Mouse (Mus musculus): ENCODE results near the gene Lrrc8d.

DNA sequence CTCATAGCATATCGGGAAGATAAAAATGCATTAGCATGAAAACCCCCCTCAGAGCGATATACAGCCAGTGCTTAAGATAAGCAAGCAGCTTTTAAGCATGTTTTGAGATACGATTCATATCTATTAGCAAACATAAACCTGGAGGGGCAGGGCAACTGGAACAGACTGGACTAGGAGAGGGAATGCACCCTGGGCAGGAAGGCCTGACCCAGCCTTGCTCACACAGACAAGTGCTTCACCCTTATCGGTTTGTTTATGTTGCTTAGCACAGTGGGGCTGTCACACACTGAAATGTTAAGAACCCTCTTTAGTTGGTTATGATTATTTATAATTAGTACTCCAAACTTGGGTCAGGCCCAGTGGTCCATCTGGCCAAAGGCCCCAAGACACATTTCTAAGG lies 125.1 kb downstream of the Lrrc8d start:
- TF ChIP-seq MYB (IDR thresholded peaks at IDR 0.05; ENCODE audit: low read depth, low read length) (no peak), MEF2A (IDR thresholded peaks at IDR 0.05; ENCODE audit: extremely low read depth, insufficient replicate concordance, low read depth, low read length, poor library complexity, severe bottlenecking) (no peak), POLR2A (IDR thresholded peaks at IDR 0.05; ENCODE audit: control insufficient read depth in 1 of 2, insufficient read depth in 1 of 2, low read depth in 1 of 2, low read length in 2 of 2, poor library complexity in 1 of 2) (no peak), CTCF (IDR thresholded peaks at IDR 0.05 in 2 of 3, conservative IDR thresholded peaks at IDR 0.05 in 1 of 3; ENCODE audit: control insufficient read depth in 1 of 3, insufficient read depth in 1 of 3, low read depth in 2 of 3, low read length in 3 of 3, poor library complexity in 1 of 3, severe bottlenecking in 1 of 3) (no peak), POLR2AphosphoS5 (IDR thresholded peaks at IDR 0.05; ENCODE audit: borderline replicate concordance, low read depth, low read length) (no peak), GATA1 (IDR thresholded peaks at IDR 0.05; ENCODE audit: low read depth, low read length) (no peak), CHD1 (IDR thresholded peaks at IDR 0.05; ENCODE audit: low read depth, low read length) (no peak), EP300 (IDR thresholded peaks at IDR 0.05; ENCODE audit: low read depth in 1 of 2, low read length in 2 of 2) (no peak), TCF12 (IDR thresholded peaks at IDR 0.05; ENCODE audit: low read depth, low read length) (no peak), MAZ (IDR thresholded peaks at IDR 0.05; ENCODE audit: low read depth, low read length) (no peak), SMC3 (IDR thresholded peaks at IDR 0.05; ENCODE audit: low read depth, low read length) (no peak), KAT2A (conservative IDR thresholded peaks at IDR 0.05; ENCODE audit: low read depth, low read length) (no peak)

Measured in MEL (cell line).